Comparison of ENCODE assay signal across 8 mouse cellular contexts in genomic region chr2:164785481-164786387, GRCm38 (mm10). TPM values are rescaled to one million over a fixed set of nuclear protein-coding genes. Genes with fewer than 3 reads are reported as not detected.
DNase-seq lines count a peak whose midpoint lies in the region; ATAC-seq and TF ChIP-seq lines count a peak whose summit lies in the region.

Gene Snx21 (plus strand): TSS chr2:164785823.

- peak within 1 kb of the TSS; percentile 66 for H3K4me3 ChIP-seq in embryonic facial prominence, embryonic 11.5 days (ENCODE audit: low read depth, low read length)
- peak within 1 kb of the TSS; percentile 59 for H3K4me3 ChIP-seq in intestine, postnatal 0 days (ENCODE audit: low read depth, low read length)
- H3K4me3 ChIP-seq in limb, embryonic 10.5 days, result peak within 1 kb of the TSS; percentile 73
- peak within 1 kb of the TSS; percentile 64 for H3K4me3 ChIP-seq in midbrain, embryonic 12.5 days
- peak within 1 kb of the TSS; percentile 84 for H3K4me3 ChIP-seq in small intestine, adult 2 months (ENCODE audit: low read depth, low read length)

- ATAC-seq in embryonic facial prominence, embryonic 11.5 days (replicated peaks; ENCODE audit: insufficient number of reproducible peaks, low FRiP score, low TSS enrichment, low read depth), result peak; percentile 83
- ATAC-seq in intestine, postnatal 0 days, result peak; percentile 88
- peak; percentile 90 for ATAC-seq in midbrain, embryonic 12.5 days (ENCODE audit: low FRiP score, low read depth)

- under 1% methylated on average over 74 of the region's 89 CpGs for WGBS in embryonic facial prominence, embryonic 11.5 days
- under 1% methylated on average over 73 of the region's 89 CpGs for WGBS in intestine, postnatal 0 days
- under 1% methylated on average over 85 of the region's 89 CpGs for WGBS in limb, embryonic 10.5 days
- under 1% methylated on average over 83 of the region's 89 CpGs for WGBS in midbrain, embryonic 12.5 days
- under 1% methylated on average over 87 of the region's 89 CpGs for WGBS in small intestine, adult 2 months

- H3K9ac ChIP-seq in embryonic facial prominence, embryonic 11.5 days (replicated peaks; ENCODE audit: low read length), result peak within 1 kb of the TSS; percentile 75
- peak within 1 kb of the TSS; percentile 83 for H3K9ac ChIP-seq in intestine, postnatal 0 days (ENCODE audit: low read depth, low read length)
- H3K9ac ChIP-seq in midbrain, embryonic 12.5 days (replicated peaks), result peak within 1 kb of the TSS; percentile 60

- TF ChIP-seq CTCF in intestine, postnatal 0 days (IDR thresholded peaks at IDR 0.05; ENCODE audit: low read depth), result peak; percentile 80
- TF ChIP-seq CTCF in small intestine, adult 2 months (IDR thresholded peaks at IDR 0.05; ENCODE audit: extremely low read depth, insufficient read length, insufficient replicate concordance, low read depth, low read length), result peak; percentile 22; the same call in 1 of the 2 replicates

- no peaks in the 10 kb centered on the region for H3K27me3 ChIP-seq in embryonic facial prominence, embryonic 11.5 days (ENCODE audit: control insufficient read depth, insufficient read depth, low read length)
- H3K27me3 ChIP-seq in intestine, postnatal 0 days (replicated peaks; ENCODE audit: control insufficient read depth, insufficient read depth, low read length), result no peaks in the 10 kb centered on the region
- no peaks in the 10 kb centered on the region for H3K27me3 ChIP-seq in limb, embryonic 10.5 days (ENCODE audit: low read depth, poor library complexity, severe bottlenecking)
- H3K27me3 ChIP-seq in midbrain, embryonic 12.5 days, result 0 out of 2 replicates have a peak, but pooled peaks cover 4% of the 10 kb centered on the region
- H3K27me3 ChIP-seq in small intestine, adult 2 months (ENCODE audit: control insufficient read depth, insufficient read depth, low read length), result no peaks in the 10 kb centered on the region

- no peaks in the 10 kb centered on the region for H3K4me1 ChIP-seq in embryonic facial prominence, embryonic 11.5 days (ENCODE audit: control insufficient read depth, insufficient read depth, low read length)
- H3K4me1 ChIP-seq in intestine, postnatal 0 days (replicated peaks; ENCODE audit: control insufficient read depth, insufficient read depth, low read length), result 0 out of 2 replicates have a peak, but pooled peaks cover 6% of the 10 kb centered on the region
- H3K4me1 ChIP-seq in limb, embryonic 10.5 days, result peaks cover 20% of the 10 kb centered on the region
- H3K4me1 ChIP-seq in midbrain, embryonic 12.5 days, result peaks cover 11% of the 10 kb centered on the region
- peaks cover 7% of the 10 kb centered on the region; the same call in 1 of the 2 replicates for H3K4me1 ChIP-seq in small intestine, adult 2 months (ENCODE audit: control insufficient read depth, insufficient read depth, insufficient read length, low read length)

- peak; percentile 90 for TF ChIP-seq POLR2A in small intestine, adult 2 months (IDR thresholded peaks at IDR 0.05; ENCODE audit: low read depth, low read length)

- peak within 1 kb of the TSS; percentile 98 for H3K4me2 ChIP-seq in embryonic facial prominence, embryonic 11.5 days (ENCODE audit: low read depth, low read length)
- H3K4me2 ChIP-seq in intestine, postnatal 0 days (replicated peaks; ENCODE audit: low read depth), result peak within 1 kb of the TSS; percentile 91
- peak within 1 kb of the TSS; percentile 82 for H3K4me2 ChIP-seq in midbrain, embryonic 12.5 days (replicated peaks)

- no peak within 1 kb of the TSS for H3K27ac ChIP-seq in embryonic facial prominence, embryonic 11.5 days (replicated peaks; ENCODE audit: low read depth, low read length)
- peak within 1 kb of the TSS; percentile 89 for H3K27ac ChIP-seq in intestine, postnatal 0 days (ENCODE audit: low read depth, low read length)
- H3K27ac ChIP-seq in limb, embryonic 10.5 days, result peak within 1 kb of the TSS; percentile 83
- peak within 1 kb of the TSS; percentile 69 for H3K27ac ChIP-seq in midbrain, embryonic 12.5 days (replicated peaks)
- H3K27ac ChIP-seq in small intestine, adult 2 months (ENCODE audit: insufficient read depth, low read depth, low read length), result peak within 1 kb of the TSS; percentile 76

- no peaks in the 10 kb centered on the region for H3K9me3 ChIP-seq in embryonic facial prominence, embryonic 11.5 days (replicated peaks; ENCODE audit: control insufficient read depth, low read length)
- no peaks in the 10 kb centered on the region for H3K9me3 ChIP-seq in intestine, postnatal 0 days (ENCODE audit: control insufficient read depth)
- H3K9me3 ChIP-seq in limb, embryonic 10.5 days (replicated peaks), result no peaks in the 10 kb centered on the region
- no peaks in the 10 kb centered on the region for H3K9me3 ChIP-seq in midbrain, embryonic 12.5 days

- DNase-seq in layer of hippocampus, adult 11-12 months (ENCODE audit: low spot score), result peak; percentile 86
- DNase-seq in layer of hippocampus, adult 9-10 months (ENCODE audit: low spot score), result no peak
- DNase-seq in embryonic facial prominence, embryonic 11.5 days (ENCODE audit: low spot score), result peak; percentile 91
- no peak for DNase-seq in gonadal fat pad, adult 2 months (ENCODE audit: low read depth)
- DNase-seq in limb, embryonic 10.5 days (ENCODE audit: low spot score), result peak; percentile 92

- H3K36me3 ChIP-seq in embryonic facial prominence, embryonic 11.5 days (replicated peaks; ENCODE audit: control insufficient read depth, insufficient read depth, low read depth, low read length), result no peaks in the 10 kb centered on the region
- H3K36me3 ChIP-seq in intestine, postnatal 0 days (ENCODE audit: control insufficient read depth, insufficient read depth), result peaks cover 11% of the 10 kb centered on the region
- peaks cover 20% of the 10 kb centered on the region for H3K36me3 ChIP-seq in limb, embryonic 10.5 days
- 0 out of 2 replicates have a peak, but pooled peaks cover 4% of the 10 kb centered on the region for H3K36me3 ChIP-seq in midbrain, embryonic 12.5 days
- peaks cover 5% of the 10 kb centered on the region for H3K36me3 ChIP-seq in small intestine, adult 2 months (ENCODE audit: control insufficient read depth, insufficient read depth, low read length)

RNA-seq across cellular contexts. Expression of gene Snx21, which starts in this region (rescaled TPM):
- polyA plus RNA-seq in embryonic facial prominence, embryonic 11.5 days (2014; fragmentation: Nextera tagmentation; extraction: Ambion mirVana), result 9.9 and 10.5 TPM in 2 replicates
- polyA plus RNA-seq in gonadal fat pad, adult 2 months (2012; rRNA removed), result 23.0 and 24.6 TPM in 2 replicates
- 12.5 and 13.0 TPM in 2 replicates for polyA plus RNA-seq in intestine, postnatal 0 days (2015; fragmentation: Nextera tagmentation; extraction: Ambion mirVana)
- 9.0 and 12.2 TPM in 2 replicates for polyA plus RNA-seq in limb, embryonic 10.5 days (2016; fragmentation: Nextera tagmentation; extraction: Ambion mirVana)
- polyA plus RNA-seq in midbrain, embryonic 12.5 days (2016; fragmentation: Nextera tagmentation; extraction: Ambion mirVana), result 14.4 and 18.3 TPM in 2 replicates
- 9.7 and 19.2 TPM in 2 replicates for polyA plus RNA-seq in small intestine, adult 2 months (2012; rRNA removed)

Comparison
In these comparisons a context has a peak if more than half of its experiments do, and no peak if none do; other contexts are left out.
1. DNase-seq: peak in layer of hippocampus, adult 11-12 months (single experiment), embryonic facial prominence, embryonic 11.5 days (single experiment) and limb, embryonic 10.5 days (single experiment); none in layer of hippocampus, adult 9-10 months (single experiment) and gonadal fat pad, adult 2 months (single experiment).
2. Peak in every context shown above with its lines, with median percentiles within 50 percentile points of each other: ATAC-seq, H3K4me2 ChIP-seq, H3K4me3 ChIP-seq and H3K9ac ChIP-seq.